Mouse (Mus musculus) hindbrain, postnatal 0 days (tissue): Measurements from ENCODE around the gene Fuca1. TPM values are rescaled to one million over a fixed set of nuclear protein-coding genes. Genes with fewer than 3 reads are reported as not detected.
A peak's percentile ranks its signal among the peaks of the same experiment; 100 is the strongest.

Experiments
- ATAC-seq: fragments of 200-750 bp; cut with Nextera tagmentation; 2 replicates; pipeline ENCODE4 v1.8.0; 2017; ENCODE audit warnings: mild to moderate bottlenecking, moderate TSS enrichment, moderate library complexity
- DNase-seq: peaks from one replicate; pipeline ENCODE4 v3.0.0-alpha.2; 2015; ENCODE audit warnings: low spot score
- H3K27ac ChIP-seq: fragments of 300-500 bp; sonication (generic); 2 replicates; pipeline ENCODE4 v1.5.1; 2014; ENCODE audit warnings: mild to moderate bottlenecking
- H3K27me3 ChIP-seq: fragments of 300-500 bp; sonication (generic); 2 replicates; pipeline ENCODE4 v1.6.1; 2014; ENCODE audit warnings: low read length, mixed read lengths; ENCODE audit not compliant: insufficient read depth
- H3K36me3 ChIP-seq: fragments of 300-500 bp; sonication (generic); 2 replicates; pipeline ENCODE4 v1.6.1; 2014; ENCODE audit warnings: low read length, mixed read lengths; ENCODE audit not compliant: insufficient read depth
- H3K4me1 ChIP-seq: fragments of 300-500 bp; sonication (generic); 2 replicates; pipeline ENCODE4 v1.6.1; 2014; ENCODE audit warnings: antibody characterized with exemption, low read length, mixed read lengths; ENCODE audit not compliant: insufficient read depth
- H3K4me2 ChIP-seq: fragments of 300-500 bp; sonication (generic); 2 replicates; pipeline ENCODE4 v1.6.1; 2014; ENCODE audit warnings: low read depth, mild to moderate bottlenecking, low read length, moderate library complexity, mixed read lengths
- H3K4me3 ChIP-seq: fragments of 300-500 bp; sonication (generic); 2 replicates; pipeline ENCODE4 v1.5.1; 2014; ENCODE audit warnings: low read length
- H3K9ac ChIP-seq: fragments of 300-500 bp; sonication (generic); replicated peaks from 2 replicates; pipeline ENCODE4 v1.6.1; 2014; ENCODE audit warnings: mild to moderate bottlenecking, low read length, moderate library complexity, mixed read lengths
- H3K9me3 ChIP-seq: fragments of 300-500 bp; sonication (generic); 2 replicates; pipeline ENCODE4 v1.6.1; 2016; ENCODE audit warnings: low read length, mixed read lengths
- CTCF ChIP-seq: IDR thresholded peaks from 2 replicates; pipeline ENCODE4 v1.5.1; 2016; ENCODE audit warnings: antibody characterized with exemption, control low read depth, low read depth
- WGBS: fragments of 180-500 bp; shearing (Covaris S2); extraction: QIAGEN DNeasy Blood & Tissue Kit; methylation state at CpG from one replicate; pipeline ENCODE4 v1.1.7; 2014; 5-methylcytosine and 5-hydroxymethylcytosine counted together
- polyA plus RNA-seq: library from polyadenylated mRNA; unstranded; fragments of >200 nt; fragmentation: Nextera tagmentation; extraction: Ambion mirVana; gene quantifications from 2 replicates; pipeline ENCODE4 v1.2.1, GENCODE M21; 2015
- total RNA-seq: library from RNA; depleted of rRNA; stranded (reverse); fragments of >200 nt; gene quantifications from 2 replicates; pipeline ENCODE4 v1.2.3, GENCODE M21; 2014

Fuca1 gene
- total and polyA plus RNA-seq, 2 experiments from 2014 or later: 43.6 to 97.3 TPM

GRCm38 (mm10) chr4:135928376-135928775 is 7.8 kb downstream of the Fuca1 start:
- no peak for ATAC-seq
- DNase-seq: no peak
- 79% methylated on average over 9 of the region's 9 CpGs for WGBS
- no peaks in the 10 kb centered on the region for H3K4me1 ChIP-seq
- H3K27ac ChIP-seq: no peak overlapping the region
- H3K4me2 ChIP-seq: no peak overlapping the region
- H3K36me3 ChIP-seq: peaks cover 14% of the 10 kb centered on the region
- no peaks in the 10 kb centered on the region for H3K27me3 ChIP-seq
- no peak overlapping the region for H3K4me3 ChIP-seq
- H3K9ac ChIP-seq: no peak overlapping the region
- TF ChIP-seq CTCF: no peak
- no peaks in the 10 kb centered on the region for H3K9me3 ChIP-seq

DNA sequence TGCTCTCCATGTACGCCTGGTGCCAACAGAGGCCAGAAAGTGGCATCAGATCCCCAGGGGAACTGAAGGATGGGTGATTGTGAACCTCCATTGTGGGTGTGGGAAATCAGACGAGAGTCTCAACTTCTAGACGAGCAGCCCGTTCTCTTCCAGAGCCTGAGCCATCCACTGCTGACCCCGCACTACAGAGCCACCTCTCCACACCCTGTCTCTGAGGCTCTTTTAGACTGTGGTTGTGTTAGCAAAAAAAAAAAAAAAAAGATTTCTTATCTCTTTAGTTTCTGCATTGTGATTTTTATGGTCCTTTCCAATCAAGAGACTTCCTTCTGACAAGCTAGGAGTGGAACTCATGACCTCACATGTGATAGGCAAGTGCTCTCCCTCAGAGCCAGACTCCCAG is 8.9 kb downstream of the Fuca1 start:
- Histone ChIP-seq H3K36me3 (peaks cover 22% of the 10 kb centered on the region), H3K9ac (no peak overlapping the region), H3K4me3 (no peak overlapping the region), H3K27me3 (no peaks in the 10 kb centered on the region), H3K27ac (no peak overlapping the region), H3K9me3 (no peaks in the 10 kb centered on the region), H3K4me1 (no peaks in the 10 kb centered on the region), H3K4me2 (no peak overlapping the region)
- 81% methylated on average over 5 of the region's 5 CpGs for WGBS
- no peak for ATAC-seq
- no peak for DNase-seq
- no peak for TF ChIP-seq CTCF

DNA sequence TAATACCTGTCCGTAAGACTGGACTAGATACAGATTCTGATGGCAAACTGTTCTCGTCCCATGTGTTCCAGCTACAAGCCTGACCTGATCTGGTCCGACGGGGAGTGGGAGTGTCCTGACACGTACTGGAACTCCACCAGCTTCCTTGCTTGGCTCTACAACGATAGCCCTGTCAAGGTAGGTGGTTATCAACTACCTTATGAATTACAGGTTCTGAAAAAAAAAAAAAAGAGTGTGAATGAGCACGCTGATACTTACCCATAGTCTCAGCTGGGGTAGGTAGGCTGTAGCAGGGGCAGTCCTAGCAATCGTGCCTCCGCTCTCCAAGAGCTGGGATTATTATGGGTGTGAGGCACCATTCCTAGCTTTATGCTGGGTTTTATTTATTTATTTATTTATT is 9.3 kb downstream of the Fuca1 start:
- no peaks in the 10 kb centered on the region for H3K27me3 ChIP-seq
- no peaks in the 10 kb centered on the region for H3K4me1 ChIP-seq
- 91% methylated on average over 9 of the region's 9 CpGs for WGBS
- DNase-seq (no peak), ATAC-seq (no peak)
- H3K4me2 ChIP-seq: no peak overlapping the region
- H3K4me3 ChIP-seq: no peak overlapping the region
- H3K9ac ChIP-seq: no peak overlapping the region
- H3K9me3 ChIP-seq: no peaks in the 10 kb centered on the region
- H3K36me3 ChIP-seq: peaks cover 22% of the 10 kb centered on the region
- no peak for TF ChIP-seq CTCF
- no peak overlapping the region for H3K27ac ChIP-seq

- DNase-seq (no peak), ATAC-seq (no peak)
- TF ChIP-seq CTCF: no peak
- H3K4me1 ChIP-seq: no peaks in the 10 kb centered on the region
- H3K9me3 ChIP-seq: no peaks in the 10 kb centered on the region
- H3K4me3 ChIP-seq: no peak overlapping the region
- H3K36me3 ChIP-seq: peaks cover 22% of the 10 kb centered on the region
- H3K9ac ChIP-seq: no peak overlapping the region
- no peak overlapping the region for H3K4me2 ChIP-seq
- H3K27me3 ChIP-seq: no peaks in the 10 kb centered on the region
- 94% methylated on average over 8 of the region's 8 CpGs for WGBS
- no peak overlapping the region for H3K27ac ChIP-seq
Observed at GRCm38 (mm10) chr4:135930239-135930638, 9.7 kb downstream of the Fuca1 start.

GRCm38 (mm10) chr4:135931832-135932231 is 11.3 kb downstream of the Fuca1 start:
- Histone ChIP-seq H3K9ac (no peak overlapping the region), H3K4me2 (no peak overlapping the region), H3K4me3 (no peak overlapping the region), H3K27ac (no peak overlapping the region), H3K9me3 (no peaks in the 10 kb centered on the region), H3K36me3 (peaks cover 15% of the 10 kb centered on the region), H3K4me1 (no peaks in the 10 kb centered on the region), H3K27me3 (no peaks in the 10 kb centered on the region)
- TF ChIP-seq CTCF: peak; percentile 77
- ATAC-seq (no peak; the same call in 1 of the 2 replicates), DNase-seq (peak; percentile 66)
- 66% methylated on average over 5 of the region's 5 CpGs for WGBS

DNA sequence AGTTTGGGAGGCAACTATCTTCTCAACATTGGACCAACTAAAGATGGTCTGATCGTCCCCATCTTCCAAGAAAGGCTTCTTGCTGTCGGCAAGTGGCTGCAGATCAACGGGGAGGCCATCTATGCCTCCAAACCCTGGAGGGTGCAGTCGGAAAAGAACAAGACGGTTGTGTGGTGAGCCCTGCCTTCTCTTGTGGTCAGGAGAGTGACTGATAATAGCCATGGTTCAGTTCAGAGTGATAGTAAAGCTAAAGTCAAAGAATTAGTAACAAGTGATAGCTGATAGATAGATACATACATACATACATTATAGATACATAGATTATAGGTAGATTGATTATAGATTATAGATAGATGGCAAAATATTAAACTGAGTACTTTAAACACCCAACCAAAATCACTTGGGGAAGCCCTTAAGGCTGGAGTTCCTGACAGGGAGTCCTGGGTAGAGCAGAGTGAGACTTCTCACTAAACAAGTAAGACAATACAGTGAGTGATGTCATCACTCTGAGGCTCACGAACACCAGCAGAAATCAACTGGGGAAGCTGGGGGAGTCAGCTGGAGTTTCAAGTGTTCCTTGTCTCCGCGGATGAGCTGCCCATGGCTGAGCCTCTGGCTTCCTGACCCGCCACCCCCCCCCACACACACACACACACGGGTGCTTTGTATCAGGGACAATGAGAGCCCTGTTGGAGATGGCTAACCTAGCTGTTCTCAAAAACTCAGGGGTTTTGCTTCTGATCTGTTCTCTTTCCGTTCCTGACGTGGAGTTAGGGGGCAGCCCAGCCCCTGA is 14.4 kb downstream of the Fuca1 start:
- H3K27ac ChIP-seq: no peak overlapping the region
- no peak for ATAC-seq
- 45% methylated on average over 12 of the region's 12 CpGs for WGBS

GRCm38 (mm10) chr4:135935502-135935901 is 15.0 kb downstream of the Fuca1 start:
- WGBS: 53% methylated on average over 5 of the region's 5 CpGs
- Histone ChIP-seq H3K4me1 (no peaks in the 10 kb centered on the region), H3K9ac (no peak overlapping the region), H3K27me3 (no peaks in the 10 kb centered on the region), H3K4me2 (no peak overlapping the region), H3K9me3 (no peaks in the 10 kb centered on the region), H3K27ac (no peak overlapping the region), H3K4me3 (no peak overlapping the region), H3K36me3 (peaks cover 22% of the 10 kb centered on the region)
- DNase-seq: no peak
- no peak for ATAC-seq
- TF ChIP-seq CTCF: no peak

More for the DNA sequence above, 14.4 kb downstream of the Fuca1 start:
- no peak overlapping the region for H3K9ac ChIP-seq
- no peak overlapping the region for H3K4me3 ChIP-seq
- H3K36me3 ChIP-seq: peaks cover 22% of the 10 kb centered on the region
- TF ChIP-seq CTCF: no peak
- no peaks in the 10 kb centered on the region for H3K9me3 ChIP-seq
- H3K4me2 ChIP-seq: no peak overlapping the region
- no peaks in the 10 kb centered on the region for H3K27me3 ChIP-seq
- H3K4me1 ChIP-seq: no peaks in the 10 kb centered on the region
- DNase-seq: no peak
